Mouse (Mus musculus): Measurements from ENCODE around the gene Sys1. TPM values are rescaled to one million over a fixed set of nuclear protein-coding genes. Genes with fewer than 3 reads are reported as not detected.
A peak's percentile ranks its signal among the peaks of the same experiment; 100 is the strongest.

Gene Sys1
- total RNA-seq (2021), result 10 to 100 TPM; 40.9 to 41.8 TPM

DNA sequence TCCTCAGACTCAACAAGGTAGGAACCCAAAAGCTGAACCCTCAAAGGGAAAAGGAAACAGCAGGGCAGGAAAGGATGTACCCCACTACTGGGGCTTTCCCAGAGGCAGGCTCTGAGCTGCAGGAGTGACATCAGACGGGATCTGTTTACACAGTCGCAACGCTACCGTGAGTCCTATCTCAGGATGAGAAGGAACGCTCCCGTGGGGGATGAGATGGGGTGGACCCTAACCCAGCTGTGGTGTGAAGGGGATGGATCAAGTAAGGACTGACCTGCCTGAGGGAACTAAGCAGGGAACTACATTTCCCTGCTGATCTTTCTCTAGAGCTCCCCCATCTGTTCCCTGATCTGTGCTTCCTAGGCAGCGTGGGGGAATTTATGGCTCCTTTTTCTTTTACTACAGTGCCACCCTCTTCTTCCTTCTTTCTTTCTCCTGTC is at the start of gene Sys1:
Sys1 (plus strand) TSS at position 101 of the 437 bp plus-strand sequence.
- peak in 1 of 2 experiments; percentile 40 for DNase-seq (ENCODE audit: extremely low spot score in 1 of 2, low spot score in 2 of 2)
- intact Hi-C loops (cut with DNase I), result no loop called here

DNA sequence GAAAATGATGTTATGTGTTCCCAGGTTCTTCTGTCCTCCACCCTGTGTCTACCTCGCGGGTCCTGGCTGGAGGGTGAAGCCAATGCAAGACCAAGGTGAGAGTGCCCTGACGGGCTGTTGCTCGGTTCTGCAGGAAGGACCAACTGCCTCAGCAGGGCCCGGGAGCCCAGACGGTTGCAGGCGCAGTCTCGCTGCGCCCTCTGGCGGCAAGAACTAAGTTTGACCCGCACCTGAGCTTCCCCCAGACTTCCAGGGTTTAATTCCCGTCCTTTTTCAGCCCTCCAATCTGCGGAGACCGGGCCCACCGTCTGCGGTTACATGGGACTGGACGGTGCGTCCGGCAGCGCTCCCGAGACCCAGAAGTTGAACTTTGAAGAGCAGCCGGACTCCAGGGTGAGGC is 49.1 kb upstream of the Sys1 start:
- peak; percentile 55 to 78 for DNase-seq (ENCODE audit: extremely low spot score in 1 of 2, low spot score in 2 of 2)
- intact Hi-C loops (cut with DNase I), result loop anchor here (5.0 kb wide), 2 partner anchors 270 to 305 kb away; no protein-coding TSS in a partner anchor

DNA sequence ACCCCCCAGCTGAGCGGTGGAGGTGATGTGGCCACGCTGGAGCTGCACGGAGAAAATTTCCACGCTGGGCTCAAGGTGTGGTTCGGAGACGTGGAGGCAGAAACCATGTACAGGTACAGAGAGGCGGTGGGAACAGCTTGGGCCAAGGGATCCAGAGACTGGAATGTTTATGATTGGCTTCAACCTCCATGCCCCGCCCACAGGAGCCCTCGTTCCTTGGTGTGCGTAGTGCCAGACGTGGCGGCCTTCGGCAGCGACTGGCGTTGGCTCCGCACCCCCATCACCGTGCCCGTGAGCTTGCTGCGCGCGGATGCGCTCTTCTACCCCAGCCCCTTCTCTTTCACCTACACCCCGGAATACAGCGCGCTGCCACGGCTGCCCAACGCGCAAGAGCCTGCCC is 42.6 kb upstream of the Sys1 start:
- peak in 1 of 2 experiments; percentile 36 for DNase-seq (ENCODE audit: extremely low spot score in 1 of 2, low spot score in 2 of 2)
- intact Hi-C loops (cut with DNase I), result loop anchor here (10.0 kb wide), 1 partner anchor 311 kb away; no protein-coding TSS in a partner anchor

DNA sequence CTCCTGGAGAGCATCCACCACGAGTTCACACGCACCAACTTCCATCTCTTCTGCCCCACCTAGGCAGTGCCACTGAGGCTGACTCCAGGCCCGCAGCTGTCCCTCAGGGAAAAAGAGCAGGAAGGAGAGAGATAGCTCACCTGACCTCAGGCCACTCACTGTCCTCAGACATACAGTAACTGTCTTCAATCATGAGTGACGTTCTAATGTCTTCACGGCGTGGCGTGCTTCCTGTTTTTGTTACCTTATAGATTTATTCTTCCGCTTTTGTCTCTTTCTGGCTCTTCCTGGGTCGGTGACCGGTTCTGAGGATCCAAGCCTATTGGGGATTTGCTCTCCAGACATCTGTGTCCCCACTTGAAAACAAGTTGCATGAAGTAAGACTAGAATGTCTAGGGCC is 42.2 kb upstream of the Sys1 start:
- intact Hi-C loops (cut with DNase I), result loop anchor here (10.0 kb wide), 1 partner anchor 310 kb away; no protein-coding TSS in a partner anchor
- no peak for DNase-seq (ENCODE audit: extremely low spot score in 1 of 2, low spot score in 2 of 2)

DNA sequence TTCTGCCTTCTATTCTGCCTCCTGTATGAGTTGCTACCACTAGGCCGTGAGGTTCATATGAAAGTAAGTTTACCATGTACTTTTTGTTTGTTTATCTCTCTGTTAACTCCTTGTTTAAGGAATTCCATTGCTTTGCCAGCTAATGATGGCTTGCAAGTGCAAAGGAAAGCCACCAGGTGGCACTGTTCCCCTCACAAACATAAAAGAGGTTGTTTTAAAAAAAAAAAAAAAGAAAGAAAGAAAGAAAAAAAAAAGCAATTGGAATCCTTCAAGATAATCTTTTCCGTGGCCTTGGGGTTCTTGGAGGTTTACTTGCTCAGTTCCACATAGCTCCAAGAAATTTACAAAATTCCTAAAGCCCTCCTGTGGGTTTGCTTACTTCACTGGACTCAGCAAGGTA is 39.6 kb upstream of the Sys1 start:
- intact Hi-C loops (cut with DNase I), result loop anchor here (2.0 to 10.0 kb wide), 4 partner anchors 38 to 308 kb away; partner anchors contain the start of gene Wfdc2
- DNase-seq (ENCODE audit: extremely low spot score in 1 of 2, low spot score in 2 of 2), result peak in 1 of 2 experiments; percentile 37

DNA sequence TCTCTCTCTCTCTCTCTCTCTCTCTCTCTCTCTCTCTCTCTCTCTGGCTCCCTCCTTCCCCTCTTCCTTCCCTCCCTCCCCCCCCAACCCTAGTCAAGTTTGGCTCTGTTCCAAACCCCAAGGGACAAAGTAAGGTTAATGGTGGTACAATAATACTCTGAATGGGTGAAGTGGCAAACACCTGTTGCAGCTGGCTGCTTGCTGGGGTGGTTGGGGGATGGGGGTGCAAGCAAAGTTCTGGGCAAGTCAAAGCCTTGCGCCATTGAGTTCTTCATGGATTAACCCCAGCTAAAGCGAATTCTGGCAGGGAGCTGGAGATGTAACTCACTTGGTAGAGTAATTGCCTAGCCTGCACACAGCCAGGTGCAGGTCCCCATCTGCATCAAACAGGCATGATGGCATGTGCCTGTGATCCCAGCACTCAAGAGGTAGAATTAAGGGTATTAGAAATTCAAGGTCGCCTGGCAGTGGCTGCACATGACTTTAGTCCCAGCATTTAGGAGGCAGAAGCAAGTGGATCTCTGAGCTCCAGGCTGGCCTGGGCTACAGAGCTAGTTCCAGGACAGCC is 38.4 kb upstream of the Sys1 start:
- intact Hi-C loops (cut with DNase I), result loop anchor here (5.0 to 10.0 kb wide), 2 partner anchors 114 to 306 kb away; no protein-coding TSS in a partner anchor
- DNase-seq (ENCODE audit: extremely low spot score in 1 of 2, low spot score in 2 of 2), result no peak

DNA sequence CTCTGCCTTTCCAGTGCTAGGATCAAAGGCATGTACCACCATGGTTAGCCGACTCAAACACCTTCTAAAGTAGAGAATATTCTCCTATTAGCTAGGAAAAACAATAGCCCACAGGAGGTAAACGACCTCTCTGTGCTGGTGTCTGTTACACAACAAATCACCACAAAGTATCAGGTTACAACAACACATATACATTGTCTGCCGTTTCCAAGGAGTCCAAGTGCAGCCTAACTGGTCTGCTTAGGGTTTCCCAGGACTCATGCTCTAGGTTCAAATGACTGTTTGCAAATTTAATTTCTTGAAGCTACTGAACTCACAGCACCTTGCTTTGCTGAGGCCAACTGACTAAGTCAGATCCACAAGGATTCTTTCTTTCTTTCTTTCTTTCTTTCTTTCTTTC is 37.3 kb upstream of the Sys1 start:
- no peak for DNase-seq (ENCODE audit: extremely low spot score in 1 of 2, low spot score in 2 of 2)
- intact Hi-C loops (cut with DNase I), result loop anchor here (5.0 to 10.0 kb wide), 2 partner anchors 113 to 305 kb away; no protein-coding TSS in a partner anchor

DNA sequence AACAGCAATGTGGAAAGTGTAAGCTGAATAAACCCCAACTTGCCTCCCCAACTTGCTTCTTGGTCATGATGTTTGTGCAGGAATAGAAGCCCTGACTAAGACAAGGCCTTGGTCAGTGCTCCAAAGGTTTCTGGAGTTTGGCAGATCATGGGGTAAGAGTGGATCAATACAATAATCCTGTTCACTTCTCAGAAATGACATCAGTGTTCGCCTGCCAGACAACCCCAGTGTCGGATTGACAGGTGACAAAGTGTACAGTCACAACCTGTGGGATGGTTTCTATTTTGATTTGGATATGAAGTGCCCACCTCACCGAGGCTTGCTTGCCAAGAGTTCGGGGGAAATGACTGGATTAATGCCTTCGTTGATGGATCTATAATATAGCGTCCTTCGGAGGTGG is 35.5 kb upstream of the Sys1 start:
- DNase-seq (ENCODE audit: extremely low spot score in 1 of 2, low spot score in 2 of 2), result no peak
- intact Hi-C loops (cut with DNase I), result no loop called here

DNA sequence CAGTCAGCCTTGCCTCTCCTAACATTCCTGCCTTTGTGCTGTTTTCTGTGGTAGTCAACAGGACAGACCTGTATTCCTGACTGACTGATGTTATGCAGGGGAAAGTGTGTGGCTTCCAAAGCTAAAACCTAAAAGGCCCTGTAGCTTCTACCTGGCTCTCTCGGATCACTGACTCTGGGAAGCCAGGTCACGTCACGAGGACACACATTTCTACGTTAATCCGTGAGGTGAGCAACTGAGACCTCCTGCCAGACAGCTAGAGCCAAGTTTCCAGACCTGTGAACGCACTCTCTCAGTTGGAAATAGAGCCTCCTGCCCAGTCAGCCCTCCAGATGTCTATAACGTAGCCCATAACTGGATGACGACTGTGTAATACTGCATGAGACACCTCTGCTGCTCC is 34.8 kb upstream of the Sys1 start:
- intact Hi-C loops (cut with DNase I), result no loop called here
- DNase-seq (ENCODE audit: extremely low spot score in 1 of 2, low spot score in 2 of 2), result no peak

DNA sequence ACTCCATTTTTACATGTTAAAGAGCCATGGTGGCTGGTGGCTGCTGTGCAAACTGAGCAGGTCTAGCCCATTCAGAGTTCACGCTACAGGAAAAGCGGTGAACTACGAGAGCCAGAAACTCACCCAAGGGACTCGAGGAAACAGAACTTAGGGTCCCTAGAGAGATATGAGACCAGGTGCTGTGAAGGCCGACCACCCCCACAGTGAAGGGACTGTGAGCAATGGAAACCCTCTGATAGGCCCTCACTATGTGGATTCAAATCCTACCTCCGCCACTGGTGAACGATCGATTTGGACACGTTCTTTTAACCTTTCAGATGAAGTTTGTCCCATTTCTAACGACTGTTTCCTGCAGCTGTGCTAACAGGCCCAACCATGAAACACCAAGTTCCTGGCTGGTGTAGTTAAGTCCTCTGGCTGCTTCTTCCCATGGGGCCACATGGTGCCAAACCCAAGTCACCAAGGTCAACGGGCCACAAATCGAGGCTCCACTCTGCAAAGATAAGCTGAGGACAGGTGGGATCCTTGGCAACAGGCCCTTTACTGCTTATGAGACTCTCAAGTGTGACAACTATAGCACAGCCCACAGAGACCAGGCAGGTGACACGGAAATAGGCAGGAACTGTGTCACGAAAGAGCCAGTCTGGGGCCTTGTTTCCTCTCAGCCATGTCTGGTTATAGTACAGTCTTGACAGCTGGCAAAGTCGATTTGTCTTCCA is 33.9 kb upstream of the Sys1 start:
- no peak for DNase-seq (ENCODE audit: extremely low spot score in 1 of 2, low spot score in 2 of 2)
- intact Hi-C loops (cut with DNase I), result no loop called here

DNA sequence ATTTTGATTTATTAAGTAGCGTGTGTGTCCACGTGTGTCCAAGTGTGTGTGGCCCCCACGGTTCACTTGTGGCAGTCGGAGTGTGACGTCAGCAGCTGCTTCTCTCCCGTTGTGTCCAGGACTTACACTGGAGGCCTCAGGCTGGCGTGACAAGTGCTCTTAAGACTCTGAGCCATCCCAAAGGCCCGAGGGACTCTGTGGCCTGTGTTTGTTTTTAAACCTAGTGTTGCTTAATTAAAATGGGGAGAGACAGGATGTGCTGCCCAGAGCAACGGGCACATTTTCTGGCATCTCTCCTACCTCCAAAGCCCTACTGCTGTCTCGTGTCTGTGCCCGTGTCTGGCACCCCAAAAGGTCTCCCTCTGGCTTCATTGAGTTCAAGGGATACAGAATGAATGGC is 33.3 kb upstream of the Sys1 start:
- no peak for DNase-seq (ENCODE audit: extremely low spot score in 1 of 2, low spot score in 2 of 2)
- intact Hi-C loops (cut with DNase I), result no loop called here

DNA sequence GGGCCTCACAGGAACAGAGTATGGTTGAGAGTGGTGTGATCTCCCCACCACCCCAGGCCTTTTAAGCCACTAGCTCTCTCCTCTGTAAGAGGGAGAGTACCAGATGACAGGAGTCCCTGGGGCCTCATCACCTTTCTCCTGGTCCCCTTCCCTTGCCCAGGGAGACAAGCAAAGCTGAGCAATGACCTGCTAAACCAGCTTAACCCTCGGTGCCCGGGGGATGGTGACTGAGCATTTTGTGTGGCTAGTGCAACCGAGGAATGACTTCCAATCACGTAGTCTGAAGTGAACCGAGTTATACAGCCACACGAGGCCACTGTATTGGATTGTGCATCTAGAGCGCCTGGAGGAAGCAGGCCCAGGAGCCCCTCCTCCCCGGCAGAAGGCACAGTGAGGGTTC is 32.4 kb upstream of the Sys1 start:
- no peak for DNase-seq (ENCODE audit: extremely low spot score in 1 of 2, low spot score in 2 of 2)
- intact Hi-C loops (cut with DNase I), result no loop called here

DNA sequence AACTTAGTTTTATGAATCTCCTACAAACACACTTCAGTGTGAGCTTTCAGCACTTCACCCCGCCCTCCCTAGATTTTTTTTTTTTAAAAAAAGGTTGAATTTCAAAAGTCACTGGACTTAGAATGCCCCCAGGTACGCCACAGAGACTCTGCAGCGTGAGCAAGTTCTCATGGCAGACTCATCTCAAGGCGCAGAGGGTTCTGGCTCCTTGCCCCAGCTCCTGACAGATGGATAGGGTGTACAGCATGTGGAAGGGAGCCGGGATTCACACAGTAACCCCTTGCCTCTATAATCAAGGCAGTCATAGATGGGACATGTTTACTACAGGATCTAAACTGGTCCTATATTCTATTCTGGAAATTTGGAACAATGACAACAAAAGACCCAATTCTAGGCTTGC is 31.4 kb upstream of the Sys1 start:
- intact Hi-C loops (cut with DNase I), result no loop called here

DNA sequence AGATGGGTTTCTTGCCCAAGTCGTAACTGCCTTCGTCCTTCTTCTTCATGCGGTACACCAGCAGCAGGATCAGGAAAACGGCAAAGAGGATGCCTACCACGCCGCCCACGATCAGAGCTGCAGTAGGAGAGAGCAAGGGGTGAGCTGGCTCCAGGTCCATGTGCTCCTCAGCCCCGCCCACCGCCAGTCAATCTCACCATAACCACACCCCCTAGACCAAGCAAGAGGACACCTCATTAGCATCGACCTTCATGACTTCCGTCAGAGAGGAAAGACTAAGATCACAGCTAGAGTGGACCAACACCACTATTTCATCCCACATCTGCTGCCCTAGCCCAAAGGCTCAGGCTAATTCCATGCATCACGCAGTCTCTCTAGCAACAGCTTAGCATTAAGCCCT is 30.6 kb upstream of the Sys1 start:
- no peak for DNase-seq (ENCODE audit: extremely low spot score in 1 of 2, low spot score in 2 of 2)
- intact Hi-C loops (cut with DNase I), result no loop called here

More for the DNA sequence above, 31.4 kb upstream of the Sys1 start:
- no peak for DNase-seq (ENCODE audit: extremely low spot score in 1 of 2, low spot score in 2 of 2)

DNA sequence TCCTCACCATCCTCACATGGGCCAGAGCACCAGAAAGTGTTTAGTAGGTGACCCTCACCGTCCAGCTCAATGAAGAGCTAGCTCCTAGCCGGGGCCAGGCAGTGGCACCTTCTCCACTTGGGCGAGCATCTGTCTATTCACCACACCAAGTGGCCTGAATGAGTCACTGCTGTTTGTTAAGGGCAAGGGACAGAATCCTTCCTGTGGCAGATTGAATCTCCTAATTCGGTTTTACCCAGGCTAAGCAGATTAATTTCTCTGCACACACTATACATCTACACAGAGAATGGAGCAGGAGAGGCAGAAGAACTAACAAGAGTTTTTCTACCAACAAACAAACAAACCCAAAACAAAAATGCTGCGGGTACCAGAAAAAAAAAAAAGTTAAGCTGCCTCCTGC is 29.8 kb upstream of the Sys1 start:
- intact Hi-C loops (cut with DNase I), result no loop called here
- no peak for DNase-seq (ENCODE audit: extremely low spot score in 1 of 2, low spot score in 2 of 2)

DNA sequence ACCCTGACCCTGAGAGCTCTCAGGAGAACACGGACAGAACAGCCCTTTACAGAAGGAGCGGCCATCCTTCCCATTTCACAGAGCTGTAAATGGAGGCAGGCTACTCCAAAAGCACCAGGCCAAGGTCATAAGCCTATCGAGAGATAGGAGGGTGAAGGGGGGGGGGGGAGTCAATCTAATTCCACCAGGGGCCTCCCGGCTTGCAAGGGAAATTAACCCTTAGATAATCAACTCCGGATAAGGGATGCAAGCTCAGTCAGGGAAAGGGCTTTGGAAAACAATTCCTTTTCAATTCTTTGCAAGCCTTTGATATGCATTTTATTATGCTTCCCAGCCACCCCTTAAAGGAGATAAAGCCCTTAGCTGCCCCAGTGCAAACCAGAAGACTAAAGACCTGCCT is 28.3 kb upstream of the Sys1 start:
- no peak for DNase-seq (ENCODE audit: extremely low spot score in 1 of 2, low spot score in 2 of 2)
- intact Hi-C loops (cut with DNase I), result no loop called here

DNA sequence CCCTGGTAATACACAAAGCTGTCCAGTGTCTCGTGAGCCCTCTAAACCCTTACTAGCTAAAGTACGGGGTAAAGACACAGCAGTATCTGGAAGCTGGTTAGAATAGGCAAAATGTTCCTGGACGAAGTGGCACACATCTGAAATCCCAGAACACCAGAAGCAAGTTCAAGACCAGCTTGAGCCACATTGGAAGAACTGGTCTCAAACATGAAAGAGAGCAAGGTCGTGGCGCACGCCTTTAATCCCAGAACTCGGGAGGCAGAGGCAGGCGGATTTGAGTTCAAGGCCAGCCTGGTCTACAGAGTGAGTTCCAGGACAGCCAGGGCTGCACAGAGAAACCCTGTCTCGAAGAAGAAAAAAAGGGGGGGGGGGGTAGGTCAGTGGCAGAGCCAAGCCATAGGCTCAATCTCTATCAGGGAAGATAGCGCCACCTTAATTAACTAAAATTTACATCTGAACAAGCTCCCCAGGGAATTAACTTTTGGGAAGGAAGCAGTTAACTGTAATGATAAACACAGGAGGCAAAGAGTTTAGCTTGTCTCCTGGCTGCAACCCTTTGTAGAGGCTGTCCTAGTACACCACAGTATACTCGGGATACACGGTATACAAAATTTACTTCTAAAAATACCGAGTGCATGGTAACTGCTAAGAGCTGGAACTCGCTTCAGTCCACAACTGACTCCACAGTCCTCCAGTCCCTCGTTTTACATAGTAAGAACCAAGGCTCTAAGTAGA is 26.7 kb upstream of the Sys1 start:
- intact Hi-C loops (cut with DNase I), result no loop called here
- no peak for DNase-seq (ENCODE audit: extremely low spot score in 1 of 2, low spot score in 2 of 2)

DNA sequence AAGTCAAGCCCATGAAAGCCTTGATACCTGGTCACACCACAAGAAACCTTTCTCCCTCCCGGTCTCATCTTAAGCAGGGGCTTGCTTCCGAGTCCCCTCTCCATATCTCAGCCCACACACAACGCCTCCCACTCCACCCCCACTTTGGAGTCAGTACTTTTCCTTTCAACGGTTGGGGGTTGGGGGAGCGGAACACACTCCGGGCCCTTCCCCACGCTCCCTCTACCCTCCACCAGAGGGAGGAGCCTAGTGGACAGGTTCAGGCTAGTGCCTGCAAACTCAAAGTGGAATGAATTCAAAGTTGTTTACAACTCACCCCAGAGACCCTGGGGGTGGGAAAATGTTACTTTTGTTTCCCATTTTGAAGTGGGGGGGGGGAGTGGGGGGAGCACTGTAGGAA is 26.1 kb upstream of the Sys1 start:
- no peak for DNase-seq (ENCODE audit: extremely low spot score in 1 of 2, low spot score in 2 of 2)
- intact Hi-C loops (cut with DNase I), result no loop called here

DNA sequence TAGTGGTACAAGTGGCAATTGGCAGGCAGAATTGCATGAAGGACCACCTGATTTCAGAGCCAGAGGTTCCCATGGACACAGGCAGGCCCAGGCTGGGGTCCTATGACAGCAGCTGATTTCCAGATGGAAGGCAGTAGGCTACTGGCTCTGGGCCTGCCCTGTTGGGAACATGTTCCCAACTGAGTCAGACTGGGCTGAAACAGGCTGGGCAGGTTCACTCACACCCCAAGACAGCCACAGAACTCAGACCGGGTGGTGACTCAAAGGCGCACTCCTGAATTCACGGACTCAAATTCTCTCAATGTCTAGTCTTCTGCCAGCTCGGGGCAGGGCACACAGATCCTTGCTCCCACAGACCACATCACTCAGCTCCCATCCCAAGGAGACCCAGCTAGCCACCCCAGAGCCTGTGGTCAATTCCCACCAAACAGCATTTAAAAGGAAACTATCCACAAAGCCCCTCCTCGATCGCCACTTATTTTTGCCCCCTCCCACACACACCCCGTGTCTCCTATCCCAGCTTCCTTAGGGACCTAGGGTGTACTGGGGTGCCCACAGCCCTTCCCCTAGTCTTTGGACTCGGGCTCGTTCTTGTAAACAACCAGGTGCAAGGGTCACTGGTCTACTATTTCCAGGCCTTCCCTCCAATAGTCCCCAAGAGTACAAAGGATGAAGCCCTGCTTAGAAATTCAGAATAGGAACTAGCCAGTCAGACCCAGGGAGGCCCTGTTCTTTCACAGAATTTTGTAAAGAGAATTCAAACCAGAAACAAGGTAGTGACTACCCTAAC is 24.9 kb upstream of the Sys1 start:
- DNase-seq (ENCODE audit: extremely low spot score in 1 of 2, low spot score in 2 of 2), result no peak
- intact Hi-C loops (cut with DNase I), result no loop called here

Measured in left cerebral cortex, postnatal 10 days (tissue).